Mouse (Mus musculus): Measurements from ENCODE around the gene Gm13691. TPM values are rescaled to one million over a fixed set of nuclear protein-coding genes. Genes with fewer than 3 reads are reported as not detected.
"Not testable (repeated sequence)": the region's sequence is repeated elsewhere in the genome, so short reads cannot be mapped to it uniquely, and the experiment has no call there.

Gm13691 gene
- polyA plus RNA-seq, 1 experiment from 2014 or later = not detected

DNA sequence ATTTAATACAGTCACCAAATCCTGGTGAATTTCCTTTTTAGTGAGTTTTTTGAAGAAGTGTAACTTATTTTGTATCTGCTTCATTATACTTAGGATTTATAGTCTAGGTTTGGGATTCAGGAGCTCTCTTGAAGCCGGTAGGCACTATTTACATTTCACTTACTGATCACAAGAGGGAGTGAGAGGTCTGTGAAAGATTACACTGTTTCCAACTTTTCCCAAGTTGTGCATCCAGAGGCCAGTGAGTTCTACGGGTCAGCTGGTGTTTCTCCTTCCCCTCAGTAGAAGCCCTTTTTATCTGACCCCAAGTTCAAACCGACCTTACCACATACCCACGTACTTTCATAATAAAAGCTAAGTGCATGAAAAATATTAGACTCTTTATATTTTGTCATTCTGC, 47.0 kb downstream of the Gm13691 start:
- Histone ChIP-seq H3K4me2 (replicated peaks) (no peak overlapping the region), H3K9ac (replicated peaks) (no peak overlapping the region), H3K27me3 (no peaks in the 10 kb centered on the region), H3K27ac (replicated peaks) (no peak overlapping the region), H3K36me3 (no peaks in the 10 kb centered on the region), H3K4me3 (no peak overlapping the region), H3K9me3 (no peaks in the 10 kb centered on the region), H3K4me1 (no peaks in the 10 kb centered on the region)
- WGBS = 38% methylated on average over 4 of the region's 4 CpGs
- ATAC-seq (replicated peaks) = no peak

DNA sequence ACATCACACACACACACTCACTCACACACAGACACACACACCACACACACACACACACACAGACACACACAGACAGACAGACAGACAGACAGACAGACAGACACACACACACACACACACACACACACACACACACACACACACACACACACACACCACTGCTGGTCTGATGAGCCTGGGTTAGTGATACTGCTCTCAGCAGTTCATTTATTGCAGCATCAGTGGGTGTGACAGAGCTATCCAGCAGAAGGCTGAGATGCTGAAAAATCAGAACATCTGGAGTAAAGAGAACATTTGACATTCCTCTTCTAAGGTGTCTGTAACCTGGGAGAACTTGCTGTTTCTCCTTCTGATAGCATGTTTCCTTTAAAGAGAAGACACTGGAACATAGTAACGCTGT, 47.6 kb downstream of the Gm13691 start:
- not testable (repeated sequence) for ATAC-seq (replicated peaks); H3K4me1 ChIP-seq; H3K27me3 ChIP-seq; H3K4me2 ChIP-seq (replicated peaks); H3K36me3 ChIP-seq; H3K9ac ChIP-seq (replicated peaks); H3K4me3 ChIP-seq; H3K27ac ChIP-seq (replicated peaks); H3K9me3 ChIP-seq
- WGBS = 83% methylated on average over 1 of the region's 1 CpGs

GRCm38 (mm10) chr2:84039277-84039676, 48.9 kb downstream of the Gm13691 start:
- no peak overlapping the region for H3K27ac ChIP-seq (replicated peaks)
- no peak overlapping the region for H3K9ac ChIP-seq (replicated peaks)
- no peak overlapping the region for H3K4me2 ChIP-seq (replicated peaks)
- no peaks in the 10 kb centered on the region for H3K36me3 ChIP-seq
- no peaks in the 10 kb centered on the region for H3K9me3 ChIP-seq
- no peaks in the 10 kb centered on the region for H3K4me1 ChIP-seq
- no peaks in the 10 kb centered on the region for H3K27me3 ChIP-seq
- no peak overlapping the region for H3K4me3 ChIP-seq
- 77% methylated on average over 6 of the region's 6 CpGs for WGBS
- ATAC-seq (replicated peaks) = no peak

Other genes starting within 250 kb of the Gm13691 start
- 63.5 and 67.5 TPM in 2 replicates for gene Fam171b, start 177.9 kb upstream of the Gm13691 start, polyA plus RNA-seq (2015; fragmentation: Nextera tagmentation; extraction: Ambion mirVana)
- gene Zswim2, start 49.3 kb upstream of the Gm13691 start, polyA plus RNA-seq (2015; fragmentation: Nextera tagmentation; extraction: Ambion mirVana) = 0.10 TPM in 1 of 2 replicates, not detected in the other
- not detected in 2 replicates for gene Gm13698, start 34.9 kb upstream of the Gm13691 start, polyA plus RNA-seq (2015; fragmentation: Nextera tagmentation; extraction: Ambion mirVana)
- gene Gm13693, start 29.1 kb upstream of the Gm13691 start, polyA plus RNA-seq (2015; fragmentation: Nextera tagmentation; extraction: Ambion mirVana) = not detected in 2 replicates
- not detected in 2 replicates for gene Gm13695, start 23.2 kb upstream of the Gm13691 start, polyA plus RNA-seq (2015; fragmentation: Nextera tagmentation; extraction: Ambion mirVana)
- not detected in 2 replicates for gene Gm13696, start 17.4 kb upstream of the Gm13691 start, polyA plus RNA-seq (2015; fragmentation: Nextera tagmentation; extraction: Ambion mirVana)
- not detected in 2 replicates for gene Gm13694, start 11.6 kb upstream of the Gm13691 start, polyA plus RNA-seq (2015; fragmentation: Nextera tagmentation; extraction: Ambion mirVana)
- not detected in 2 replicates for gene Gm13697, start 5.8 kb upstream of the Gm13691 start, polyA plus RNA-seq (2015; fragmentation: Nextera tagmentation; extraction: Ambion mirVana)